Mouse (Mus musculus) liver, embryonic 14.5 days (tissue): ENCODE results near the gene Cideb.

Experiments used
- CTCF ChIP-seq: IDR thresholded peaks from 2 replicates; pipeline ENCODE4 v1.5.1; 2016; ENCODE audit warnings: antibody characterized with exemption, low read depth, control low read depth
- EP300 ChIP-seq: IDR thresholded peaks from 2 replicates; pipeline ENCODE4 v1.6.1; 2016; ENCODE audit warnings: antibody characterized with exemption, low read depth

- TF ChIP-seq CTCF (no peak), EP300 (no peak)
Measured at GRCm38 (mm10) chr14:55721076-55721475, 37.2 kb downstream of the Cideb start.
